Mouse (Mus musculus) layer of hippocampus, postnatal 36 days (tissue): Measurements from ENCODE around the gene Lrrc30. TPM values are rescaled to one million over a fixed set of nuclear protein-coding genes. Genes with fewer than 3 reads are reported as not detected.

ENCODE experiments used
- DNase-seq, 2 experiments: peaks; one replicate each; pipeline ENCODE4 v3.0.0; 2022
- total RNA-seq, 2 experiments: library from RNA; stranded (reverse); gene quantifications; 2 replicates each; pipeline ENCODE4 v1.2.3; 2021

The Lrrc30 gene
- total RNA-seq, 2 experiments from 2014 or later, result not detected

- no peak for DNase-seq
These were observed 49.7 kb downstream of the Lrrc30 start for GRCm38 (mm10) chr17:67582681-67583356.

GRCm38 (mm10) chr17:67581839-67582238 is 50.7 kb downstream of the Lrrc30 start:
- no peak for DNase-seq

Other genes with a start within 250 kb of the Lrrc30 start
- 1 to 10 TPM; 2.1 to 4.1 TPM for gene Lama1, start 64.5 kb upstream of the Lrrc30 start, total RNA-seq